Mouse (Mus musculus) thymus, postnatal 36 days (tissue): ENCODE data around the gene Grap.

Source experiments
- DNase-seq, 2 experiments: peaks; one replicate each; pipeline ENCODE4 v3.0.0; 2022; ENCODE audit warnings: mixed read lengths in 2 of 2

The Grap gene

DNA sequence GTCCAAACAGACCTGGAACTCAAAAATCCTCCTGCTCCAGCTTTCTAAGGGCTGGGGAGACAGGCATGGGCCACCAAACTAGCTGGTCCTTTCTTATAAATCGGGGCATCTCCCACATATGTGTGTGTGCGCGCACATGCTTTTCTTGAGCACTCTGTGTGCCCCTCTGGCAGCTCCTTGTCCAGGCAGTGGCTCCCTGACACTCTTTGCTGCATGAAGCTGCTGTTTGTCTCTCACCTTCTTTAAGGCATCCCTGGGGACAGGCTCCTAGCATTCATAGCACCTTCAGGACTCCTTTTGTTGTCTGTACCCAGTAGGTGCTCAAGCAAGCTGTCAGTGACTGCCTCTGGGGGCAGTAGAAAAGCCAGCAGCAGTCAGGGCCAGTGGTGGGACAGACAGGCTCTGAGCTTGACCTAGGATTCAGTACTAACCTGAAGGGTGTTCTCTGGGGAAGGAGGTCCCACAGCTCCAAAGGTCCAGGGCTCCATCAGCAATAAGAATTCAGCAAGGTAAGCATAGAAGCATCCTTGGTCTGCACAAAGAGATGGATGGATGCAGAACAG is 5.4 kb downstream of the Grap start:
- DNase-seq: no peak

DNA sequence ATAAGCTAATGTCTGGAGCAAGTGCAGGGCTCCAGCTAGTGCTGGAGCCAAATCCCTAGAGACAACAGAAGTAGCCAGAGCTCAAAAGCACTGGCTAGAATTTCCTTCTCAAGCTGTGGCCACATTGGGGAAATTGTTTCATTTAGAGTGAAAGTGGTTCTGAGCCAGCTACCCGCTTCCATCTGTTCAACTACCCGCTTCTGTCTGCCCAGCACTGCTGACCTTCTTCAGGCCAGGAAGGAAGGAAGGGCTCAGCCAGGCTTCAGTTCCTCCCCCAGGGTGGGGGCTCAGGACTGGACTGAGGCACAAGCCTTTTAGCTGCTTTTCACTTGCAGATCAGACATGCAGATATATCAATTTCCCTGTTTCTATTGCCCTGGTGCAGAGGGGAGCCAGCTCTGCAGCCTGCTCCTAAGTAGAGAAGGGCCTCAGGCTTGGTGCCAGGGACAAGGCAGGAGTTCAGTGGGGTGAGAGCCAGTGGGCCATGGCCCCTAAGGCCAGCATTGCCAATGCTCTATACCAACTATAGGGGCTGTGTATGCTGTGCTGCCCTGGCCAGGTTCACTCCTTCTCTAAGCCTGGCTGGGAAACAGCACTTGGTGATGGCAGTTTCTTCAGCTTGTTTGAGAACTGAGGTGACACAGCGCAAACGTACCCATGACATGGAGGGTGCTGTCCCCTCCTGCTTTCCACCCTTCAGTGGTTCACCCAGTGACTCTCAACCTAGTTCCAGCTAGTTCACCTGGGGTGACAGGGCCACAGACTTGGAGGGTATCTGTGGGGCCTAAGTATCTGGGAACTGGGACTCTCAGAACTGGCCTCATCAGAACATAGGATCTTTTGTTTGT is 6.2 kb downstream of the Grap start:
- DNase-seq: no peak

DNA sequence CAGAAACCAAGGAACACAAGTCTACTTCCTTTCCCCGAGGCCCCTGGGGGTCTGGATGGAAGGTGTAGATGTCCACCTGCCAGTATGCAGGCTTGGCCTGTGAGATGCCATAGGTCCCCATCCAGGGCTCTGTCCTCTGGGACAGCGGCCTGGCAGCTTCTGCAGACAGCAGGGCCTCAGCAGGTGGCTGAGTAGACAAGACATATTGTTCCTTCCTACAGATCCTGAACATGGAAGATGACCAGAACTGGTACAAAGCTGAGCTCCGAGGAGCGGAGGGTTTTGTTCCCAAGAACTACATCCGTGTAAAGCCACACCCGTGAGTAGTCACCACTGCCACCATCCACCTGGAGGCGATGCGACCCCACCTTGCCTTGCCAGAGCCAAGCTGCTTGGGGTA is 6.9 kb downstream of the Grap start:
- no peak for DNase-seq

DNA sequence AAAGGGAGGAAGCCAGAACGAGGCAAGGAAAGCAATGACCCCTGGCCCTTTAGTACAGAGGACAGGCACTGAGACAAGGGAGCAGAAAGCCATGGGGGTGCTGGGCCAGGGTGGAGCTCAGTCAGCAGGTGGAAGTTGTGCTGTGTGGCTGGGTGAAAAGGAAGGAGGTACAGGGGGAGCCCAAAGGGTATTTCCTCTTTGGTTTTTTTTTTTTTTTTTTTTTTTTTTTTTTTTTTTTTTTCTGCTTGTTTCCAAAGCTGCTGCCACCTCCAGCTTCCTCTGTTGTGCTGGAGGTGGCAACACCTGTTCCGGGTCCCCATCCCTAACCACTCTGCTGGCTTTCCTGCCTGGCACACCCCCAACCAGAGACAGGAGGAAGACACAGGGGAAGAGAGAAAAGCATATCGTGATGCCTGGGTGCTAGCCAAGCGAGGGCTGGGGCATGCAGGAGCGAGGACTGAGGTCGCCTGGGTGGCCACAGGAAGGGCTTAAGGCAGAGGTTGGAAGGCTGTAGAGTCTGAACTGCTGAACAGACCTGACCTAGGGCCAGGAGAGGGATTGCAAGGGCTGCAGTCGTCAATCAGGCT is 7.8 kb downstream of the Grap start:
- DNase-seq: peak; percentile 45 to 70

DNA sequence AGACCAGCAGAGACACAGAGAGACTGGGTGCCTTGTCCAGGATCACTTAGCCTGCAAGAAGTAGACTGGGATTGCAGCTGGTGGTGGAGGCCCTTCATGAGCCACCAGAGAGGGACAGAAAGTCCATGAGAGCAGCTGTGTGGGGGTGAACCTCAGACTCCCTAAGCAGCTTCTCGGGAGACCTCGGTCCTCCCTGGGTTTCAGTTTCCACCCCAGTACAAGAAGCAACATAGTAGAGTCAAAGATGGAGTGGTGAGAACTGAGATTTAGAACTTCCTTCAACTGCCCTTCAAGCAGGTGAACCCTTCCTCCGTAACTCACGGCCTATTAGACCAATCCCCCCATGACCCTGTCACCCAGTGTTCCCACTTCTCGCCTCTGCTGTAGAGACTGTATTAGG is 9.1 kb downstream of the Grap start:
- DNase-seq: no peak

DNA sequence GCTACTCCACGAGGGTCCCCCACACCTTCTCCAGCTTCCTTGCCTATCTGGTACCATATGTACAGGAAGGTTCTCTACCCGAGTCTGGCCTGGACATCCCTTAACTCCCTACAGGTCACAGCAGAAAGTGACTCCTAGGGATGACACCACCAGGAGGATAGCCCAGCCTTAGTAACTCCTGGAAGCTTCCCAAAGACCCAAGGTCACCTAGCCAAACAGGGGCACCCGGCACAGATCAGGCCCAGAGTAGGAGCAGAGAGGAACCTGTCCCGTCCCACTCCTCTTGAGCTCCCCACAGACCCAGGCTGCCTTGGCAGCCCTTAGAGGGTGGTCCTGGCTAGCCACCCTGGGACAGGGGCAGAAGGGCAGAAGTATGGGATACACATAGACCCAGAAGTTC is 12.3 kb downstream of the Grap start:
- no peak for DNase-seq

DNA sequence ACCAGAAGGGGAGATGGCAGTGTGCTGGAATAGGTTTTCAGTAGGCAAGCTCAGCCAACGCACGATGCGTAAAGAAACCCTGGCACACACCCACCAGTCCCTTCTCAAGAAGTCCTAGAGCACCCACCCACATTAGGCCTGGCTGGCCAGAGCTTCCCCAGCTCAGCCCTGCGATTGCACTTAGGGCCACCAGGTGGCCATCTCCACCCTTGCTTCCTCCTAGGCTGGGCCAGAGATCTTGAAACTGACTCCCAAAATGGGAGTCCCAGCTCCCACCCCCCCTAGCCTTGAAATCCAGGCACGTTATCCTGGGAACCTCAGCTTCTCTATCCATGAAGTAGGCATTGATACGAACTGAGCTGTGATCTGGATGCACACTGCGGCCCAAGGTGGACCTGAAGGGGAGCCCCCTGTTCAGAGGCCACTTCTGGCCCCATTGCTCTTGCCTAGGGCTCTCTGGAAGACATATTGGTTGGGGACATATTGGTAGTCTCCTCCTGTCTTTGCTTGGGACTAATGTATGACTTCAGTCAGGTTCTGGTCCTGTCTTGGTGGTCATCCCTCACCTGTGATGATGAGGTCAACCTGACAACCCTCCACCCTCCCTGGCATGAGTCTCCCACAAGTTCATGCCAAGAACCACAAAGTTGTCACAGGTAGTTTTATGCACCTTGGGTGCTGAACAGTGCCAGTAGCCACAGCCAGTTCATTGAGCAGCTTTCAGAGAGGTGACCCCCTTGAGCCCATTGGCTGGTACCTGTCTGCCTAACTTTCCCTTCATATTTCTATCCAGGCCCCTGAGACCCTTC is 13.1 kb downstream of the Grap start:
- no peak for DNase-seq

DNA sequence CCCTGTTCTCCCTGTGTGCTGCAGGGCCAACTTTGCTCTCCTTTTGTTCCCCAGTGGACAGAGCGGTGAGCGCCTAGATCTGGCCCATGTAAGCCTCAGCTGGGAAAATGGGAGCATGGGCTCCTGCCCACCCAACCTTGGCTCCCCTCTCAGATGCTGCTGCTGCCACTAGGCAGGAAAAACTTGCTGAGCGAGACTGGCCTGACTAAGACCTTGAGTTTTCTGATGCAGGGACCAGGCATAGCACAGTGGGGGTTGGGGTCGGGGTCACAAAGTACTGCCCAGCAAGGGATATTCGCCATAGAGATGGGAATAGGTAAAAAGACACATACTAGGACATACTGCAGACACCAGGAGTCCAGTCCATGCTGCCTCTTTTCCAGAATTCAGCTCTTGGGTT is 14.2 kb downstream of the Grap start:
- no peak for DNase-seq

DNA sequence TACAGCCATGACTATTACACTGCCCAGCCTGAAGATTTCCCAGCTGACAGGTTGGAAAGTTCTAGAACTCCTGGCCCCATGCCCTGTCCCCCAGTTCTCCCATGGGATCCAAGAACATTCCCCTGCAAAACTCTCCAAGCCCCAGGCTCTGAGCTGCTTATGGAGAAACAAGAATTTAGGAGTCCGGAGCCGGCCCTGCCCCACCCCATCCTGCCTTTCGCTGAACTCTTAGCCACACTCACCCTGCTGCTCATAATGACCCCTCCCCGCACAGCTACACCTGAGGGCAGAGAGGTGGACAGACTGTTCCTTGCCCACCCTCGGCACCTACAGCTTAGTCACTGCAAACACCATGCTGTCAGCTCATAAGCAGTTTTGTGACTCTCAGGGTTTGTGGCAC is 14.7 kb downstream of the Grap start:
- DNase-seq: no peak

DNA sequence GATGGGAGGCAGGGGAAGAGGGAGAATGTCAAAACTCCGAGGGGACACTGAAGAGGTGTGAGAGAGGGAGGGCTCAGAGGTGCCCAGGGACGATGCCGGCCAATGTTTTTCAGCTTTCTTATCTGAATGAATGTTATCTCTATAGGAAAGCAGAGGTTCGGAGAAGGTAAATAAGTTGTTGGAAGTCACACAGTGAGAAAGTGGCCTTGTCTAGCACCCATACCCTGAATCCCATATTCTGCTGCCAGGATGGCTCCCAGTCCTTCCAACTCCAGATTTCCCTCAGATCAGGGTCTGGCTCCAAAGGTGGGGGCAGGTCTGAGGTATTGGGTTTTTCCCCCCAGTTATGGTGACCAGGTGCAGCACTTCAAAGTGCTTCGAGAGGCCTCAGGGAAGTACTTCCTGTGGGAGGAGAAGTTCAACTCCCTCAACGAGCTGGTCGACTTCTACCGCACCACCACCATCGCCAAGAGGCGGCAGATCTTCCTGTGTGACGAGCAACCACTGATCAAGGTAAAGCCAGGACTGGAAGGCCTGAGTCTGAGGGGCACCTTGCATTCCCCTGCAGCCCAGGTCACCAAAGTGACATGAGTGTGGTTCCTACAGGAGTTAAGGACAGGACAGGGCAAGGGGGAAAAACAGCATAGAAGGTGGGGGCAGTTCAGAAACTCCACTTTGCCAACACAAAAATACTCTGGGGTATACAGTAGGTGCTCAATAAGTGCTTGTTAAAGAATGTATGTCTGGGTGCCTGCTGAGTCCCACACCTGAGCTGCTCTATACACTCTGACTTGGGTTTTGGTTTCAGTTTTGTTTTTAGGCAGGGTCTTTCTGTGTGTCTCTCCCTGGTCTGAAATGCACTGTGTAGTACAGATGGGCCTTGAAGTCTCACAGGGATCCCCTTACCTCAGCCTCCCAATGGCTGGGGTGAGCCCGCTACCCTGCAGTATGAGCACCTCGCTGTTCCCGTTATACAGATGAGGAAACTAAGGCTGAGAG is 16.7 kb downstream of the Grap start:
- peak; percentile 45 to 65 for DNase-seq

DNA sequence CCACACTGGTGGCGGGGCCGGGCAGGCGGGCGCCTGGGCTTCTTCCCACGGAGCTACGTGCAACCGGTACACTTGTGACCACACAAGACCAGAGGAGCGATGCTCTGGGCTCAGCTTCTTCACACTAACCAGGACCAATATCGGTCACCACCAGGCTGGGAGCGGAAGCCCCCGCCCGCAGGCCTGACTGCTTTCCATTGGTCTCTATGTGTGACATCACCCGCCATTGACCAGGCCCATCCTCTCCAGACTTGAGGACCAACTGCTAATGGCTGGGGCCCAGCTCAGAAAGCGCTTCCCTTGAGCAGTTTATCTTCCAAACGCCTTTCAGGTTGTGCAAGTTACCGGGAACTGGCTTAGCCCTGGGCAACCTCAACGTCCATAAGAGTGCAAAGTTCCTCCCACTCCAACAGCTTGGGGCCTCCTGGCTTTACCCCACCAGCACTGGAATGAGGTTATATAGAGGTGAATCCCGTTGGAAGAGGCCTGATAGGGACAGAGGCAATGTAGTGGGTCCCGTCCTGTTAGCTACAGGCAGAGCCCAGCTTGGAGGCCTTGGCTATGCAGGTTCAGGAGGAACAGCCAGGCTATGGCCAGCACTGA is 18.8 kb downstream of the Grap start:
- DNase-seq: no peak

DNA sequence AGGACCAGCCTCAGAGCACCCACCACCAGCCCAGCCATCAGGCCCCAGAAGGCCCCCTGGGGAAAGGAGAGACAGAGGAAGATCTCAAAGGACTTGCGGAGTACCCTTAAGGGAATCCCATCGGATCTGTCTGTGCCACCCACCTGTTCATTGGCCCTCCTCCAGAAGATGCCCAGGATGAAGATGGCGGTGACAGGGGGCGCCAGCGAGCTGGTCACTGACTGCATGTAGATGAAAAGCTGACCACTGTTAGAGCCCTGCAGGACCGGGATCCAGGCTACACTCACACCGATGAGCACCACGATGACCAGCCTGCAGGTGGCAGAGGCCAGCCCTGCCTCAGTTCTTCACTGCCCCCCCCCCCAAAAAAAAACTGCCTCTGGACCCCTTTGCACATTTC is 20.6 kb downstream of the Grap start:
- DNase-seq: peak in 1 of 2 experiments; percentile 29

DNA sequence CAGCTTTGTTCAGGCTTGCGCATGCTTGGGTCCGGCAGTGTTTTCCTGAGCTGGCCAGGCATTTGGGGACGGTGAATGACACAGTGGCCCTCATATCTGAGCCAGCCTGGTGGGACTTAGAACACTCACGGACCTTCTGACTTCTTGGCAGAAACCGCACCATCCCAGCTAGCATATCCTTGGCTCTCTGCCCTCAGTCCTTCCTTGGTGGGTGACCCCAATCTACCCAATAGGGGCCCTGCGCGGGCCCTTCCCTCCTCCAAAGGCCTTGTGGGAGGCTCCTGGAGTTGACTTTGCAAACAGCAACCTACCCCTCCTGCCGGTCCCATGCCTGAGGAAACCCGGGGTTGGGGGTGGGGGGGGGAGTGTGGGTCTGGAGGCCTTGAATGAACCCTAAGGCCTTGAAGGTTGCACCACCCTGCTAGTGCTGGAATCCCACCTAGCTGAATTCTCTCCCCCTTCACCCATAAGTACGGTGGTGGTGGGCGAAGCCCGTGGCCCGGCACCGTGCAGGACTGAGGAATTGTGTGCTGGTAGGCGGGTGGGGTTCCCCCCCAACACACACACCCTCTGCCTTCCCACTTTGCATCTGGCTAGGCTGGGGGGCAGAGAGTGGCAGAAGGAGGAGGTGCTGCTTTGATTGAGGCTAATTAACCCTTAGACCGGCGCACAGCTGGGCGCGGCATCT is 21.2 kb downstream of the Grap start:
- no peak for DNase-seq

DNA sequence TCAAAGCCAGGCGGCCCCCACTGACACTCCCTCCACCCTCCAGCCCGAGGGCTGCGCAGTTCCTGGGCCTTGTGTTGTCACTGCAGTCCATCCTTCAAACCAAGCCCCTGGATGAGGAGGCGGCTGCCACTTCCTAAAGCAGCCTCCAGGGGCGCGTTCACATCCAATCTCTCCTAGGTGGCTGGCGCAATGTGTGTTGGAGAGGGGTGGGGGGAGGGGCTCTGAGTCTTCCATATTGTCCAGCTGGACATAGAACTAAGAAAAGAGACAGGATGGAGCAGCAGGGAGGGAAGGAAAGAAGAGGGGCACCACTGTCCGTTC is 21.7 kb downstream of the Grap start:
- no peak for DNase-seq

DNA sequence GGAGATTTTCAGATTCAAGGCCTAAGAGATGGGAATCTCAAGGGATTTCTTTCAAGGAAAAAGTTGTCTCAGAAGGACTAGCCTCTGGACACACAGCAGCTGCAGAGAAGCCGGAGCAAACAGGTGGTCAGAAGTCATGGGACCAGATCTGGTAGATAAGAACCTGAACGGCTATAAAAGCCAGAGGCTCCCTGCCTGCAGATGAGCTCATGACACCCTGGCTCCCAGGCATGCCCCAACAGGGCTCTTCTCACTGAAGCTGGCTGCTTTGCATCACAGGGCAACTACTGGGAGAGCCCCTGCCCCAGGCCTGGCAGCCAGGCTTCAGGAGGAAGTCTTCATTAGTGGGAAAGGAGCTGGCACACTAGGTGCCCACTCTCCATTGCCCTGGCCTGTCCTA is 22.3 kb downstream of the Grap start:
- no peak for DNase-seq

DNA sequence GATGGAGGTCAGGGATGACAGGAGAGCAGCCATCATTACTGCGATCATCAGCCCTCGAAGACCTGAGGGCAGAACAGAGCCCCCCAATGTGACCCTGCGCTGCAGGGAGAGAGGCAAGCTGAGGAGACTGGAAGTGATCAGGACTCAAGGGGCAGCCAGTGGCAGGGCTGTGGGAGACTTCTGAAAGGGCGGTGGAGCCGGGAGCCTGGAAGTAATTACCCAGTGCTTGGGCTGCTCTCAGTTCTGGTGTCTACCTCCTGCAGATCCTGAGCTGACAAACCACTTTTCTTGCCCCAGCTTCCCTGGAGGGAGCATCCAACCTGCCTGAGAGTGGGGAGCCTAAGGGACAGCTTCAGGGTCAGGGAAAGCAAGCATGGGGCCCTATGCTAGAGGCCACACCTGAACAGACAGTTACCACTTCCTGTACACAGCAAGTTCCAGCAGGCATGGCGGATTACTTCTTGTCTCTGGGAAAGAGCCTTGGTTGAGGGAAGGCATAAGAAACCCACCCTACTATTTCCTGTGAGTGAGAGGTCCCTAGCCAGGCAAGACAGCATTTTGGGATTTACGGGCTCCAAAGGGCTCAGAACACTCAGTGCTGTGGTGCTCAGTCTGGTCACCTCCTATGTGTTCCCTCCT is 23.3 kb downstream of the Grap start:
- DNase-seq: no peak

DNA sequence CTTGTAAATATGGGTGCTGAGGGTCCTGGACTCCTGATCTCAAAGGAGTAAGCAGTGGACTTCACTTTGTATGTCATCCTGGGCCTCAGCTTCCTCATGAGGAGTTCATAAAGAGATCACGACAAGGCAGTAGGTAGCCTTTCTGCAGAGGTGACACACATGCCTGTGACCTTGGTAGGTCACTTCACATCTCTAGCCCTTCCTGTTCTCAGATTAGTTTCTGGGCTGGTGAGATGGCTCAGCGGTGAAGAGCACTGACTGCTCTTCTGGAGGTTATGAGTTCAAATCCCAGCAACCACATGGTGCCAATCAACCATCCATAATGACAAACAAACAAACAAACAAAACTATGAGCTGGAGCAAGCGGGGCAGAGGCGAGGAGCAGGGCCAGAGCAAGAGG is 24.6 kb downstream of the Grap start:
- DNase-seq: no peak

DNA sequence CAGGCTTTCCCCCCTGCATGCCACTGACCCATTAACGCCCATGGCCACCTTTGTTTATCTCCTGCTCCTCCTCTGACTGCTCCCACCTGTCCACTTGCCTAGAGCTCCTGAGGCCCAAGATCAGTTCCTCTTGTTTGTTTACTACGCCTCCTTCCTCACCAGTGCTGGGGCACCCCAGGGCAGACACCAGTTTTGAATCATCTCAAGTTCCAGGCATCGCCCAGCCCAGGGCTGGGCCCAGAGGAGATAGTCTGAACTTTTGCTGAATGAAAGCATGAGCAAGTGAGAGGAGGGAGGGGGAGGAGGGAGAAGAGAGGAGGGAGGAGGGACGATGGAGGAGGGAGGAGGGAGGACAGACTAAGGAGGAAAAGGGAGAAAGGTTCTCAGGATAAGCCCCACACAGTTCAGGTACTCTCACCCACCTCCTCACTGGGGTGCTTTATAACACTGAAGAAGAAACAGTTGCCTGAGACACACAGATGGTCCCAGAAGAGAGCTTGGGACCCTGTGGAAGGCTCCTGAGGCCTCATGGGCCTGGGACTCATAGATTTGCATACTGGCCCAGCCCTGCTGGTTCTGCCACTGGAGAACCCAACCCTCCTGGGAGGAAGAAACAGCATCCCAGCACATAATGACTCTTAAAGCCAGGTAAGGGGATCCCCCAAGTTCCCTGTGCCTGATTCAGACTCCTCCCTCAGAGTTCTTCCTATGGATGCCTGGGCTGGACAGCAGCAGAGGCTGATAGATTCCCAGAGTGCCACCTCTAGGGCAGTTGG is 26.2 kb downstream of the Grap start:
- DNase-seq: no peak

DNA sequence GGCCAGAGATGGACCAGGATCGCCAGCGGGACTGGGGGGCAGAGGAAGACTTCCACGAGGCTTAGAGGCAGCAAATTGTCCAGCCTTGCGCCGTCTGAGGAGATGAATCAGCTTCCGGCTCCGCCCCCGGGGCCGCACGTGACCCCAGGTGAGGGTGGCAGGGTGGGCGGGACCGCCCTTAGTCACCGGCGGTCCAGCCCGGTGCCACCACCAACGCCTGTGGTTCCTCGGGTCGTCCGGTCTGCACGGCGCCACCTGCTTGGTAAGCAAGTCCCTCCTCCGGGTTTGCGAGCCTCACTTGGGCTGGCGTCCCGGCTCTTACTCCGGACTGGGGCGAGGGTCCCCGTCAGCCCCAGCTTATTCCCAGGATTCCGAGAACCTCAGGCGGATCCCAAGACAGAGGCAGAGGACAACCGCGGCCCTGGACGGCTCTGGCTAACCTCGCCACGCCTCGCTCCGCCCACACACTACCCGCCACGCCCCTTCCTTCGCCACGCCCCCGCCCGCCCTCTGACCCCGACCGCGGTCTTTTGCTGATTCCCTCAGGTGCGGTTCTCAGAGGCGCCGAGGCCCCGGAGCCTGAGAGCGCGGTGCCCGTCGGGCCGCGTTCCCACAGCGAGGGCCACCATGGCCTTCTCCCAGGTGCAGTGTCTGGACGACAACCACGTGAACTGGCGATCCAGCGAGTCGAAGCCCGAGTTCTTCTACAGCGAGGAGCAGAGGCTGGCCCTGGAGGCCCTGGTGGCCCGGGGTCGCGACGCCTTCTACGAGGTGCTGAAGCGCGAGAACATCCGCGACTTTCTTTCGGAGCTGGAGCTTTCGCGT is 31.1 kb downstream of the Grap start, which contains the start of gene Fam83g:
Gene Fam83g, plus strand, starts transcription at position 185 of the 825 bp plus-strand sequence.
- peak; percentile 72 to 79 for DNase-seq
